Mouse (Mus musculus): ENCODE results near the gene Atp6v0e2.

Gene Atp6v0e2

DNA sequence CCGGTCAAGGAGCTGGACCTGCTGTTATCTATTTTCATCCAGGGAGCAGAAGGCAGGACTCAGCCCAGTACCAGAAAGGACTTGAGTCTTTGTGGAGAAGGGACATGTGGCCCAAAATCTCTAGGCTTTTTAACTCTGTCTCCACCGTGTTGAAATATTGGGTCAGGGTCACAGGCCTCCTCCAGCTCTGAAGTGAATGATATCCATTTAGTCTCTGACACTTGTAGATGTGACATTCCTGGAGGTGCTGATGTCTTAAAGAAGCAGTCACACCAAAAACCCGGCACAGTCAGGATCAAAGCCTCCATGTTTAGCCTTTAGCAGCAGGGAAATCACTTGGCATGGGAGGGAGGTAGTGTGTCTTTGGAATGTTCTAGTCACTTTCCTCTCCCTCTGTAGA lies 3.3 kb downstream of the Atp6v0e2 start:
- DNase-seq (ENCODE audit: low spot score in 2 of 2), result no peak

GRCm38 (mm10) chr6:48541560-48542450 lies 4.4 kb downstream of the Atp6v0e2 start:
- no peak for DNase-seq (ENCODE audit: low spot score in 2 of 2)

DNA sequence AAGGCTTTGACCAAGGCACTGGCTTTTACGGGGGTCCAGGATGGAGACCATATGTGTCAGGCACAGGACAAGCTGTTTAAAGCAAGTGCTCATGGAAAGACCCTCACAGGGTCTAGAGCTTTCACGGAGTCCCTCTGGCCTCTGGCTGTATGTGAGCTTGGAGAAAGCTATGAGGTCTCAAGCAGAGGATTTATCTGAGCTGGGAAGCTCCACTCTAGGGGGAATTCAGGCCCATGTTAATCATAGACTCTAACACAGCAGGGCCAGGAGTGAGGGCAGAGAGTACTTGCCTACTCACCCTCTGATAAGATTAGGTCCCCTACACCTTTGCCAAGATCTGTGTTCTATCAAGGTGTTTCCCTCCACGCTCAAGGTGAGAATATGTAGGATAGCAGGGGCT lies 5.2 kb downstream of the Atp6v0e2 start:
- DNase-seq (ENCODE audit: low spot score in 2 of 2), result no peak

GRCm38 (mm10) chr6:48545251-48545650 lies 7.8 kb downstream of the Atp6v0e2 start:
- DNase-seq (ENCODE audit: low spot score in 2 of 2), result no peak

DNA sequence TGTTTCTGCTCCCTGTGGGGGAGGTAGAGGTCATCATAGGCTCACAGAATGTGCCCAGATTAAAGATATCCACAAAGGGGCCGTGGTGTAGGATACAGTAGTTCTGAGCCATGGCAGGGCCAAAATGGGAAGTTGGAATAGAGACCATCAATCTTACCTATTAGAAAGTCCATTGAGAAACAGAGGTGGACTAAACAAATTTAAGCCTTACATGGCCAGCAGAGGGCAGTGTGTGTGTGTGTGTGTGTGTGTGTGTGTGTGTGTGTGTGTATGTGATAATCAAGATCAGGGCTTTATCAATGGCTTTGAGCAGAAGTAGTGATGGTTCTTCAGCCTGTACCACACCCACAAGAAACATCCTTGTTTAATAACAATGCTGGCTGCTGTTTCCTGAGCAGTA lies 8.9 kb downstream of the Atp6v0e2 start:
- DNase-seq (ENCODE audit: low spot score in 2 of 2), result peak in 1 of 2 experiments; percentile 25

- DNase-seq (ENCODE audit: low spot score in 2 of 2), result no peak
These were observed 9.4 kb downstream of the Atp6v0e2 start for GRCm38 (mm10) chr6:48546858-48547257.

DNA sequence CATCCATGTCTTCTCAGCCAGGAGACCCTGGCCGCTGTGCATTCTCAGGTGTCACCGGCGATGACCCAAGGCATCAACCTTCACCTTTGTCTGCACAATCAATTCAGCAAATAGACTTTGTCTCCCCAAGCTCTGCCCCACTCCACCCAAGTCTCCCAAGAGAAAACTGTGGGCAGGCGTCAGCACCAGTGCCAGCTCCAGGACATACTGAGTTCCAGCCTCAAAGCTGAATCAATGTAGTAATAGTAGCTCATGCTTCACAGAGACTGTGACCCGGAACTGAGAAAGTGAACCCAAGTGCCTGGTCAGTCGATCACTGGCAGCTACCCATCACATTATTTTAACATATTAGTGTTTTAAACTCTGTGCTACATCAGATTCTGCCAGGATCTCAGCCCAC lies 10.9 kb downstream of the Atp6v0e2 start:
- no peak for DNase-seq (ENCODE audit: low spot score in 2 of 2)

DNA sequence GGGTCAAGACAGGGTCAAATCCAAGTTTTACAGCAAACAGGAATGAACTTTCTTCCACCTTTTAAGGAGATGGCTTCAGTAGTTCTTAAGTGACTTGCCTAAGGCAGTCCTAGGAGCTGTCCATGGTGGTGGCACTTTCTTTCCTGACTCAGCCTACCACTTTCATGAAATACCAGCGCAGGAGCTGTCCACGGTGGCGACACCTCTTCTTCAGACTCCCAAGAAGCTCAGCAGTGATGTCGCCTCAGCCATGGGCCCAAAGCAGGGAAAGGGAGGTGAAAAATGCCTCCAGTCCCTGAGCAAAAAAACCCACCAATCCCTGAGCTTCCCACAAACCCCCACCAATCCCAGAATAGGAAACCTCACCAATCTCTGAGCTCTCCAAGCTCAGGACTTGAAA lies 15.5 kb downstream of the Atp6v0e2 start:
- DNase-seq (ENCODE audit: low spot score in 2 of 2), result peak; percentile 33 to 62

- DNase-seq (ENCODE audit: low spot score in 2 of 2), result no peak
These were observed 16.4 kb downstream of the Atp6v0e2 start for GRCm38 (mm10) chr6:48553819-48554218.

GRCm38 (mm10) chr6:48554280-48555103 lies 17.1 kb downstream of the Atp6v0e2 start, which contains the start of gene Lrrc61:
Lrrc61 (plus strand) TSS chr6:48554796.
- peak; percentile 80 to 82 for DNase-seq (ENCODE audit: low spot score in 2 of 2)

- peak; percentile 13 to 19 for DNase-seq (ENCODE audit: low spot score in 2 of 2)
These were observed 17.9 kb downstream of the Atp6v0e2 start for GRCm38 (mm10) chr6:48555104-48555890.

DNA sequence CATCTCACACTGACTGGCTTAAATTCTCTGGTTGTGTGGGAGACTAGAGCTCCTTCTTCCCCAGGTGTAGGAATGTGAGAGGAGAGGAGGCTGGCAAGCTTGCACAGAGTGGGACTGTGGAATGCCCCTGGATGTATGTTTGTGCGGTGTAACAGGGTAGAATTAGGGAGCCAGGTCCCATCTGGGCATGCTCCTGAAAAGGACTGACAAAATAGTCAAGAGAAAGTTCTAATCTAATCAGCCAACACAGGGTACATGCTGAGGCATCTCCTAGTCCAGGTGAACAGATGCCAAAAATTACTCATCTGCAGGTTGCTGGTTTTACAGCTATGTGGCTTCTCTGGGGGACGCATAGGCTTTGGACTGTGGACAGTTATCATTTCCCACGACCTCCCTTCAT lies 18.5 kb downstream of the Atp6v0e2 start:
- no peak for DNase-seq (ENCODE audit: low spot score in 2 of 2)

GRCm38 (mm10) chr6:48565693-48566310 lies 28.4 kb downstream of the Atp6v0e2 start:
- DNase-seq (ENCODE audit: low spot score in 2 of 2), result no peak

- no peak for DNase-seq (ENCODE audit: low spot score in 2 of 2)
These were observed 28.9 kb downstream of the Atp6v0e2 start for GRCm38 (mm10) chr6:48566312-48566711.

- DNase-seq (ENCODE audit: low spot score in 2 of 2), result no peak
These were observed 30.9 kb downstream of the Atp6v0e2 start for GRCm38 (mm10) chr6:48568036-48568984.

DNA sequence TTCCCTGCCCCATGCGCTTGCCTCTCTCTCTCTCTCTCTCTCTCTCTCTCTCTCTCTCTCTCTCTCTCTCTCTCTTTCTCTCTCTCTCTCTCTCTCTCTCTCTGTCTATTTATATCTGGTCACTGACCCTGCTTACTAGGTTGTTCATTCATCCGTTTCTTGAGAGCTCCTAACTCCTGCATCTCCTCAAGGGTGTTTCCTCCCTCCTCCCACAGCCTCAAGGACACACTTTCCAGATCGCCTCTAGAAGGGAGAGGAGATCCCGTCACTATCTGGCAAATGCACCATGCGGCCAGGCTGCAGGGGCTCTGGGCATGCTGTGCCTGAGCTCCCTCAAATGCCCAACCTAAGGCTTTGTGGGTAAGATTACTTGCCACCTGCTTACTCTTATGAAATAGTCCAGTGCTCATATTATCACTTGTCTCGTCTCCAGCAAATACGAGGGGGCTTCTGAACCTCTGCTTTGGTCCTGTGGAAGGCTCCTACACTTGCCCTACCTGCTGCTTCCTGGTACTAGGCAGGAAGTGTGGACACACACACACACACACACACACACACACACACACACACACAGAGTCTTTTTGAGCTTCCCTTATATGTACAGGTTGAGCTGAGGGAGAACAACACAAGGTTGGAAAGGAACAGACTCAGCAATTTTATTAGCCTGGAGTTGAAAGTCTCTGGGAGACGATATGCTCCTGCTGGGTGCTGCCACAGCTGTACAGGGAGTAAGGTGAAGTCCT lies 31.8 kb downstream of the Atp6v0e2 start:
- DNase-seq (ENCODE audit: low spot score in 2 of 2), result no peak

DNA sequence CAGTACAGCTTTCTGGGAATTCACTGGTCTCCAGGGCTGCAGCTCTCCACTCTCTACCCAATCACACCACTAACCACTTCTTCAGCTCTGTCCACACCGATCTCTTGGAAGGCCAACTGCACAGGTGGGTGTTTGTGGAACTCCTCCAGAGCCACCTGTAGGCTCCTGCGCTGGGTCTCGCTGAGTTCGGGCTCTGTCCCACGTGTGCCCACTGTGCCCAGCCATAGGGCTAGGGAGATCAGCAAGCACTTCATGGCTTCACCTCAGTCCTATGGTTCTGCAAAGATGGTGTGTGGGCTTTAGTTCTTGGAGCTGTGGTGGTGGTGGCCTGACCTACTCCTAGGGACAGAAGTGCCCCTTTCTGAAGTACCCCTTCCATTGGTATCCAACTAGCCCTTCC lies 34.6 kb downstream of the Atp6v0e2 start:
- DNase-seq (ENCODE audit: low spot score in 2 of 2), result no peak

DNA sequence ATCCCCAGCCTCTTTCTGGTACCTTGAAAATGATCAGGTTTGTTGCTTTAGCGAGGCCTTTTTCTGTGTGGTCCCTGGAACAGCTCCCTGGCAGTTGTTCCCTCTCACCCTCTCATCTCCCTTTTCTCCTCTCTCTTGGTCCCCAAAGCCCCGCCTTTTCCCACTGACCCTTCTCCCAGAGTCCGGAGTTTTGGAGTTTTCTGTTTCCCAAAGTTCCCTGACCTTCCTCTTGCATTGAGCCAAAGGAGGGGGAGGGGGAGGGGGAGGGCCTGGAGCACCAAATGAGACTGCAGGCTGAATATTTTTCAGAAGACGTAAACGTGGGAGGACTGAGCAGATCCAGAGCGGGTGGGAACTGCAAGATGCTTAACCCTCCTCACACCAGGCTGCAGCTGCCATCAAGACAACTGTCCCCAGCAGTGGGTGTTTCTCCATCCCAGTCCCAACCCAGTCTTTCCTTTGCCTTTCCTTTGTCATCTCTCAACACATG lies 35.2 kb downstream of the Atp6v0e2 start, which contains the start of gene Rarres2:
Gene Rarres2 (minus strand): TSS at position 218 of the 490 bp plus-strand sequence.
- no peak for DNase-seq (ENCODE audit: low spot score in 2 of 2)

DNA sequence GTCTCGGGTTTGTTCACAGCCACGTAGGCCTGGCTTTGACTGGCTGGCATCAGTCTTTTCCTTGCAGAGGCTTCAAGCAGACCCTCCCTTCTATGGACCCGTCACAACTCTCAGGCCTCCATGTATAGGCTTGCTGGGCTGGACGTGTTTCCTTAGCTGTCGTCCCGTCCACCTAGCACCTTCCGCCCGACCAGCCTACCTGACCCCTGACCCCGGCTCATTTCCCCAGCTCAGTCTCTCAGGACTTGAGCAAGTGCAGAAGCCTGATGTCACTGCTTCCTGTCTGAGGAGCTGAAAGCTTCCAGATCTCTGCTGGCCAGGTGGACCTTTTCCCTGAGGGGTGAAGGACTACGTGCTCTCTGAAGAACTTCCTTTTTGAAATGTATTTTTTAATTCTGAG lies 35.9 kb downstream of the Atp6v0e2 start:
- no peak for DNase-seq (ENCODE audit: low spot score in 2 of 2)
